Mouse (Mus musculus) lung, adult 2 months (tissue): Measurements from ENCODE around the gene E2f3.

Experiments used
- CTCF ChIP-seq: fragments of 200-500 bp; IDR thresholded peaks from 2 replicates; pipeline ENCODE4 v1.5.1; 2011; ENCODE audit warnings: mild to moderate bottlenecking, low read length, control low read depth; ENCODE audit not compliant: insufficient read depth
- POLR2A ChIP-seq: fragments of 200-500 bp; IDR thresholded peaks from 2 replicates; pipeline ENCODE4 v1.6.1; 2011; ENCODE audit warnings: low read depth, mild to moderate bottlenecking, control low read depth, low read length, borderline replicate concordance; ENCODE audit errors: extremely low read depth

DNA sequence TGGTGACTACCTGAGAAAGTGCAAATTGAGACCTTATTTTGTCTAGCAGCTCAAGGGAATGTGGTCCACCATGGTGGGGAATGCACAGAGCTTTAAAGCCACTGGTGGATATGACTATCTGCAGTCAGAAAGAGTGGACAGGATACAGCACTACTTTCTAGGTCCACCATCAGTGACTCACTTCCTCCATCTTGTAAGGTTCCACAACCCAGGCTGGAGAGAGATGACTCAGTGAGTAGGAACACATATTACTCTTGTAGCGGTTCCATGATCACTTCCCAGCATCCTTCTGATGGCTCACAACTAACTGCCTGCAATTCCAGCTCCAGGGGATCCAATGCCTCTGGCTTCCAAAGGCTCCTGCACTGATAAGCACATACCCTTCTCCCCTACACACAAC is 82.5 kb downstream of the E2f3 start:
- TF ChIP-seq CTCF, result no peak
- no peak for TF ChIP-seq POLR2A
